Mouse (Mus musculus) gonadal fat pad, adult 2 months (tissue): ENCODE measurements around the gene Ackr3. TPM values are rescaled to one million over a fixed set of nuclear protein-coding genes. Genes with fewer than 3 reads are reported as not detected.

Experiments
- DNase-seq: peaks from one replicate; pipeline ENCODE4 v3.0.0-alpha.2; 2012; ENCODE audit warnings: low read depth
- polyA plus RNA-seq: library from polyadenylated mRNA; depleted of rRNA; stranded (reverse); fragments of >200 nt; gene quantifications from 2 replicates; pipeline ENCODE4 v1.2.3, GENCODE M21; 2012; rRNA removed

Gene Ackr3
- polyA plus RNA-seq, 1 experiment = 181 TPM

GRCm38 (mm10) chr1:90251156-90251555 is 47.4 kb downstream of the Ackr3 start:
- DNase-seq = no peak

GRCm38 (mm10) chr1:90253465-90253864 is 49.7 kb downstream of the Ackr3 start:
- no peak for DNase-seq

- no peak for DNase-seq
These were observed 54.6 kb downstream of the Ackr3 start for GRCm38 (mm10) chr1:90258253-90258887.

- DNase-seq = no peak
These were observed 57.2 kb downstream of the Ackr3 start for GRCm38 (mm10) chr1:90260704-90261581.

GRCm38 (mm10) chr1:90262380-90262779 is 58.6 kb downstream of the Ackr3 start:
- DNase-seq = no peak

Other genes with a start within 250 kb of the Ackr3 start
- 26.8 and 36.7 TPM in 2 replicates for gene Asb18, start 189.3 kb upstream of the Ackr3 start, polyA plus RNA-seq
- gene Iqca, start 50.6 kb upstream of the Ackr3 start, polyA plus RNA-seq = 0.28 and 0.75 TPM in 2 replicates